ENCODE assay signal across 26 mouse cellular contexts in genomic region chr9:110948813-110949310, GRCm38 (mm10). TPM values are rescaled to one million over a fixed set of nuclear protein-coding genes. Genes with fewer than 3 reads are reported as not detected.
"Had no signal": no experiment of that assay in that cellular context is flagged by ENCODE, and none has a peak within 500 bp of the region (broad histone marks: within the 10 kb centered on the region; RNA-seq: fewer than 3 reads in every experiment).

No protein-coding gene starts in this region.

- H3K36me3 ChIP-seq: limb, embryonic 12.5 days; limb, embryonic 15.5 days had no signal

- H3K4me2 ChIP-seq: limb, embryonic 12.5 days; limb, embryonic 15.5 days; liver, embryonic 11.5 days; lung, embryonic 14.5 days had no signal

- H3K27ac ChIP-seq: limb, embryonic 12.5 days; limb, embryonic 15.5 days; liver, embryonic 14.5 days; macrophage had no signal

- DNase-seq: kidney, postnatal 14 days; kidney, postnatal 4 days; left cerebral cortex, postnatal 4 days; liver, postnatal 0 days; lung, embryonic 14.5 days; midbrain, embryonic 14.5 days; thymus, adult 18-20 months; thymus, postnatal 36 days had no signal

- H3K4me3 ChIP-seq: limb, embryonic 12.5 days; limb, embryonic 15.5 days had no signal

- ATAC-seq: liver, postnatal 0 days; lung, postnatal 0 days had no signal

- H3K9ac ChIP-seq: limb, embryonic 12.5 days; limb, embryonic 15.5 days; liver, embryonic 14.5 days; liver, postnatal 0 days; lung, embryonic 14.5 days had no signal

- H3K9me3 ChIP-seq: limb, embryonic 12.5 days; limb, embryonic 15.5 days had no signal

RNA-seq across cellular contexts. Expression of gene Lrrc2, which starts 2.5 kb away (rescaled TPM):
- polyA plus RNA-seq: lung, embryonic 14.5 days; macrophage; small intestine, adult 2 months had no signal

RNA-seq across cellular contexts. Expression of gene Tdgf1, which starts 2.9 kb away (rescaled TPM):
- total RNA-seq: megakaryocyte, adult 5-6 weeks; midbrain, postnatal 0 days had no signal
- polyA plus RNA-seq: limb, embryonic 12.5 days; liver, embryonic 11.5 days; liver, embryonic 14.5 days; liver, postnatal 0 days; lung, embryonic 14.5 days; macrophage; midbrain, embryonic 14.5 days; midbrain, postnatal 0 days; neural tube, embryonic 11.5 days; small intestine, adult 2 months; stomach, embryonic 16.5 days; urinary bladder, adult 2 months had no signal

RNA-seq across cellular contexts. Expression of gene Fam240a, which starts 32.2 kb away (rescaled TPM):
- total RNA-seq: layer of hippocampus, adult 18-20 months; layer of hippocampus, postnatal 14 days; left cerebral cortex, adult 8-10 months; left cerebral cortex, postnatal 14 days; left cerebral cortex, postnatal 4 days; megakaryocyte, adult 5-6 weeks; midbrain, postnatal 0 days had no signal
- polyA plus RNA-seq: limb, embryonic 12.5 days; limb, embryonic 15.5 days; liver, embryonic 11.5 days; liver, embryonic 14.5 days; liver, postnatal 0 days; lung, embryonic 14.5 days; lung, postnatal 0 days; macrophage; midbrain, embryonic 14.5 days; midbrain, postnatal 0 days; neural tube, embryonic 11.5 days; neural tube, embryonic 14.5 days; small intestine, adult 2 months; stomach, embryonic 16.5 days; testis, adult 2 months; urinary bladder, adult 2 months had no signal

RNA-seq across cellular contexts. Expression of gene Rtp3, which starts 41.5 kb away (rescaled TPM):
- total RNA-seq: megakaryocyte, adult 5-6 weeks; midbrain, postnatal 0 days had no signal
- polyA plus RNA-seq: limb, embryonic 12.5 days; limb, embryonic 15.5 days; macrophage; midbrain, embryonic 14.5 days; midbrain, postnatal 0 days; neural tube, embryonic 11.5 days; neural tube, embryonic 14.5 days had no signal
